Mouse (Mus musculus): ENCODE data around the gene Foxred1. TPM values are rescaled to one million over a fixed set of nuclear protein-coding genes. Genes with fewer than 3 reads are reported as not detected.

The Foxred1 gene
- total RNA-seq, 1 experiment from 2014 or later = 35.9 TPM

GRCm38 (mm10) chr9:35198945-35199771, 11.7 kb downstream of the Foxred1 start:
- peak; percentile 18 to 40; a peak in 3 of 4 replicates for ATAC-seq (replicated peaks in 1 of 2; ENCODE audit: insufficient read depth in 1 of 2, low FRiP score in 2 of 2, low TSS enrichment in 1 of 2, low read depth in 1 of 2, poor library complexity in 2 of 2, severe bottlenecking in 2 of 2)

GRCm38 (mm10) chr9:35198351-35198750, 12.5 kb downstream of the Foxred1 start:
- no peak for ATAC-seq (replicated peaks in 1 of 2; ENCODE audit: insufficient read depth in 1 of 2, low FRiP score in 2 of 2, low TSS enrichment in 1 of 2, low read depth in 1 of 2, poor library complexity in 2 of 2, severe bottlenecking in 2 of 2)

- no peak for ATAC-seq (replicated peaks in 1 of 2; ENCODE audit: insufficient read depth in 1 of 2, low FRiP score in 2 of 2, low TSS enrichment in 1 of 2, low read depth in 1 of 2, poor library complexity in 2 of 2, severe bottlenecking in 2 of 2)
These were observed 13.2 kb downstream of the Foxred1 start for GRCm38 (mm10) chr9:35197625-35198024.

GRCm38 (mm10) chr9:35194048-35194447, 16.8 kb downstream of the Foxred1 start:
- ATAC-seq (replicated peaks in 1 of 2; ENCODE audit: insufficient read depth in 1 of 2, low FRiP score in 2 of 2, low TSS enrichment in 1 of 2, low read depth in 1 of 2, poor library complexity in 2 of 2, severe bottlenecking in 2 of 2) = peak; percentile 49 to 66; a peak in 1 of 4 replicates

GRCm38 (mm10) chr9:35192983-35193542, 17.8 kb downstream of the Foxred1 start:
- ATAC-seq (replicated peaks in 1 of 2; ENCODE audit: insufficient read depth in 1 of 2, low FRiP score in 2 of 2, low TSS enrichment in 1 of 2, low read depth in 1 of 2, poor library complexity in 2 of 2, severe bottlenecking in 2 of 2) = no peak

GRCm38 (mm10) chr9:35188700-35189099, 22.2 kb downstream of the Foxred1 start:
- ATAC-seq (replicated peaks in 1 of 2; ENCODE audit: insufficient read depth in 1 of 2, low FRiP score in 2 of 2, low TSS enrichment in 1 of 2, low read depth in 1 of 2, poor library complexity in 2 of 2, severe bottlenecking in 2 of 2) = no peak

- ATAC-seq (replicated peaks in 1 of 2; ENCODE audit: insufficient read depth in 1 of 2, low FRiP score in 2 of 2, low TSS enrichment in 1 of 2, low read depth in 1 of 2, poor library complexity in 2 of 2, severe bottlenecking in 2 of 2) = no peak
These were observed 23.4 kb downstream of the Foxred1 start for GRCm38 (mm10) chr9:35187351-35187903.

GRCm38 (mm10) chr9:35186430-35186829, 24.4 kb downstream of the Foxred1 start:
- ATAC-seq (replicated peaks in 1 of 2; ENCODE audit: insufficient read depth in 1 of 2, low FRiP score in 2 of 2, low TSS enrichment in 1 of 2, low read depth in 1 of 2, poor library complexity in 2 of 2, severe bottlenecking in 2 of 2) = no peak

- peak; percentile 42 to 75; a peak in 3 of 4 replicates for ATAC-seq (replicated peaks in 1 of 2; ENCODE audit: insufficient read depth in 1 of 2, low FRiP score in 2 of 2, low TSS enrichment in 1 of 2, low read depth in 1 of 2, poor library complexity in 2 of 2, severe bottlenecking in 2 of 2)
These were observed 27.5 kb downstream of the Foxred1 start for GRCm38 (mm10) chr9:35183359-35183758.

GRCm38 (mm10) chr9:35182832-35183231, 28.0 kb downstream of the Foxred1 start:
- no peak for ATAC-seq (replicated peaks in 1 of 2; ENCODE audit: insufficient read depth in 1 of 2, low FRiP score in 2 of 2, low TSS enrichment in 1 of 2, low read depth in 1 of 2, poor library complexity in 2 of 2, severe bottlenecking in 2 of 2)

- no peak; a peak in 1 of 4 replicates for ATAC-seq (replicated peaks in 1 of 2; ENCODE audit: insufficient read depth in 1 of 2, low FRiP score in 2 of 2, low TSS enrichment in 1 of 2, low read depth in 1 of 2, poor library complexity in 2 of 2, severe bottlenecking in 2 of 2)
These were observed 34.7 kb downstream of the Foxred1 start for GRCm38 (mm10) chr9:35176124-35176659.

GRCm38 (mm10) chr9:35175251-35176123, 35.4 kb downstream of the Foxred1 start, which contains the start of gene Dcps:
Dcps (minus strand) TSS chr9:35176061.
- peak; percentile 98 for ATAC-seq (replicated peaks in 1 of 2; ENCODE audit: insufficient read depth in 1 of 2, low FRiP score in 2 of 2, low TSS enrichment in 1 of 2, low read depth in 1 of 2, poor library complexity in 2 of 2, severe bottlenecking in 2 of 2)

GRCm38 (mm10) chr9:35173331-35173730, 37.5 kb downstream of the Foxred1 start:
- no peak for ATAC-seq (replicated peaks in 1 of 2; ENCODE audit: insufficient read depth in 1 of 2, low FRiP score in 2 of 2, low TSS enrichment in 1 of 2, low read depth in 1 of 2, poor library complexity in 2 of 2, severe bottlenecking in 2 of 2)

- ATAC-seq (replicated peaks in 1 of 2; ENCODE audit: insufficient read depth in 1 of 2, low FRiP score in 2 of 2, low TSS enrichment in 1 of 2, low read depth in 1 of 2, poor library complexity in 2 of 2, severe bottlenecking in 2 of 2) = no peak
These were observed 40.8 kb downstream of the Foxred1 start for GRCm38 (mm10) chr9:35170071-35170470.

GRCm38 (mm10) chr9:35166798-35167635, 43.8 kb downstream of the Foxred1 start:
- no peak for ATAC-seq (replicated peaks in 1 of 2; ENCODE audit: insufficient read depth in 1 of 2, low FRiP score in 2 of 2, low TSS enrichment in 1 of 2, low read depth in 1 of 2, poor library complexity in 2 of 2, severe bottlenecking in 2 of 2)

- ATAC-seq (replicated peaks in 1 of 2; ENCODE audit: insufficient read depth in 1 of 2, low FRiP score in 2 of 2, low TSS enrichment in 1 of 2, low read depth in 1 of 2, poor library complexity in 2 of 2, severe bottlenecking in 2 of 2) = peak; percentile 43 to 71; a peak in 2 of 4 replicates
These were observed 44.6 kb downstream of the Foxred1 start for GRCm38 (mm10) chr9:35166144-35166797.
